Mouse (Mus musculus): ENCODE data around the gene Itgb6.

- TF ChIP-seq POLR2A (IDR thresholded peaks at IDR 0.05; ENCODE audit: control insufficient read depth, low read depth, low read length) = no peak
- no peak for TF ChIP-seq CTCF (IDR thresholded peaks at IDR 0.05; ENCODE audit: control insufficient read depth, insufficient read depth, insufficient replicate concordance, low read depth, low read length)
Measured at GRCm38 (mm10) chr2:60739389-60740137, 17.1 kb upstream of the Itgb6 start.
